Mouse (Mus musculus): ENCODE measurements around the gene Smok3a. TPM values are rescaled to one million over a fixed set of nuclear protein-coding genes. Genes with fewer than 3 reads are reported as not detected.
A peak's percentile ranks its signal among the peaks of the same experiment; 100 is the strongest.

Gene Smok3a
- total and polyA plus RNA-seq, 3 experiments, result not detected

DNA sequence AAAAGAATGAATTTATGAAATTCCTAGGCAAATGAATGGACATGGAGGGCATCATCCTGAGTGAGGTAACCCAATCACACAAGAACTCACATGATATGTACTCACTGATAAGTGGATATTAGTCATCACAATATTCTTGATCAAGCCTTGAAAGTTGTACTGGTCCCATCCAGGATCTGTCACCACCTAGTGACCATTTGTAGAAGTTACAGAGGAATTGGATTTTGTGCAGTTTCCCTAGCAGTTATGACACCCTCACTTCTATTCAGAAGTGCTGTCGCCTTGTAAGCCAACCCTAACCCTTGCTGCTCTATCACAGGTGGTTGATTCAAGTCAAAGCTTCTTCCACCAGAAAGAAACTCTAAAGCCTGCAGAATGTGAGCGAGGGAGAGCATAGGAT, 47.9 kb upstream of the Smok3a start (continued):
- TF ChIP-seq MAFK (IDR thresholded peaks at IDR 0.05; ENCODE audit: borderline replicate concordance, low read depth, low read length), result no peak
- TF ChIP-seq CHD2 (IDR thresholded peaks at IDR 0.05; ENCODE audit: low read length), result no peak
- TF ChIP-seq ETS1 (IDR thresholded peaks at IDR 0.05; ENCODE audit: low read depth, low read length), result no peak
- TF ChIP-seq ZKSCAN1 (IDR thresholded peaks at IDR 0.05; ENCODE audit: low read depth, low read length), result no peak
- no peak for TF ChIP-seq MYB (IDR thresholded peaks at IDR 0.05; ENCODE audit: low read depth, low read length)

DNA sequence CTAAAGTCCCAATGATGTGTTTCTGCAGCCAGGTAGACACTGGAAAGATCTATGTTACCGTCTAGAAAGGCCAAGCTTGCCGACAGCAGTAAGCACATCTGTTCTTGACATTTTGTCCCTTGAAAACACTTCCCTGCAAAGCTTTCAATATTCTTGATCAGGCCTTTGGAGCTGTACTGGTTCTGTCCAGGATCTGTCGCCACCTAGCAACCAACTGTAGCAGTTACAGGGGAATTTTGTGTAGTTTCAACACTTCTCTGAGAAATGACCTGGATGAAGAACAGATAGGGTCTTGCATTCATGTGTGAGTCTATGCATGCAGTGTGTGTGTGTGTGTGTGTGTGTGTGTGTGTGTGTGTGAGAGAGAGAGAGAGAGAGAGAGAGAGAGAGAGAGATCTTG, 47.3 kb upstream of the Smok3a start:
- no peaks in the 10 kb centered on the region; a peak in 1 of 4 replicates for H3K27me3 ChIP-seq (ENCODE audit: control insufficient read depth in 1 of 2, insufficient read depth in 2 of 2, low read length in 2 of 2)
- no peaks in the 10 kb centered on the region for H3K36me3 ChIP-seq (ENCODE audit: control insufficient read depth in 1 of 2, insufficient read depth in 2 of 2, low read length in 2 of 2)
- no peak overlapping the region for H3K4me3 ChIP-seq (ENCODE audit: control insufficient read depth in 1 of 2, insufficient read depth in 1 of 2, low read depth in 2 of 2, low read length in 2 of 2)
- H3K4me1 ChIP-seq (ENCODE audit: control insufficient read depth in 1 of 2, insufficient read depth in 2 of 2, low read length in 2 of 2), result no peaks in the 10 kb centered on the region
- no peak overlapping the region for H3K9ac ChIP-seq (ENCODE audit: control insufficient read depth, low read depth, low read length, poor library complexity, severe bottlenecking)
- no peak for TF ChIP-seq MYC (IDR thresholded peaks at IDR 0.05; ENCODE audit: low read depth, low read length)
- peak in 2 of 3 experiments; percentile 16 to 45; a peak in 3 of 6 replicates for TF ChIP-seq CTCF (IDR thresholded peaks at IDR 0.05 in 2 of 3, conservative IDR thresholded peaks at IDR 0.05 in 1 of 3; ENCODE audit: control insufficient read depth in 1 of 3, insufficient read depth in 1 of 3, low read depth in 2 of 3, low read length in 3 of 3, poor library complexity in 1 of 3, severe bottlenecking in 1 of 3)
- TF ChIP-seq KAT2A (conservative IDR thresholded peaks at IDR 0.05; ENCODE audit: low read depth, low read length), result no peak
- no peak for TF ChIP-seq MAZ (IDR thresholded peaks at IDR 0.05; ENCODE audit: low read depth, low read length)
- TF ChIP-seq CHD1 (IDR thresholded peaks at IDR 0.05; ENCODE audit: low read depth, low read length), result no peak
- no peak for TF ChIP-seq ETS1 (IDR thresholded peaks at IDR 0.05; ENCODE audit: low read depth, low read length)
- TF ChIP-seq MAX (IDR thresholded peaks at IDR 0.05; ENCODE audit: low read length), result no peak
- TF ChIP-seq RAD21 (IDR thresholded peaks at IDR 0.05; ENCODE audit: low read depth, low read length), result peak; percentile 39
- TF ChIP-seq EP300 (IDR thresholded peaks at IDR 0.05; ENCODE audit: low read depth in 1 of 2, low read length in 2 of 2), result no peak
- TF ChIP-seq SMC3 (IDR thresholded peaks at IDR 0.05; ENCODE audit: low read depth, low read length), result peak; percentile 43
- no peaks in the 10 kb centered on the region for H3K79me2 ChIP-seq (ENCODE audit: control insufficient read depth, insufficient read depth, low read length, poor library complexity)
- H3K9me3 ChIP-seq (replicated peaks; ENCODE audit: insufficient read depth, low read length), result no peaks in the 10 kb centered on the region
- peak; percentile 10 for DNase-seq (ENCODE audit: low read depth, low spot score)
- H3K27ac ChIP-seq (ENCODE audit: control insufficient read depth, low read depth, low read length), result no peak overlapping the region

DNA sequence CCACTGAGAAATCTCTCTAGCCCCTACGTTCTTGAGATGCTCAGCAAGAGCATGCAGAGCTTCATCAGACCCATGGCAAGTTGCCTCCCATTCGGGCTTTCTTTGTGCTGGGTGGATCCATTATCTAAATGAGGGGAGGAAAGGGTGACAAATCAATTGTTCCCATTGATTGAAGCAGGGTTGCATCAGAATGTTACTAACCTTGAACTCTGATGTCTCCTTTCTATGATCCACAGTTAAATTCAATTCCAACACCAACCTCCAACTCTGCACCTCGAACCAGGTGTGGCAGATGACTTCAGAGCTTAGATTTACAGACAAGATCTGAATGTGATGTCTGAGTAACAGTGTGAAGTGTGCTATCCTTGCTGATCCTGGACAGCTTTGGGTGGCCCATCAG, 46.3 kb upstream of the Smok3a start:
- no peak for TF ChIP-seq MYB (IDR thresholded peaks at IDR 0.05; ENCODE audit: low read depth, low read length)
- no peak for TF ChIP-seq MAFK (IDR thresholded peaks at IDR 0.05; ENCODE audit: borderline replicate concordance, low read depth, low read length)
- no peak for TF ChIP-seq GATA1 (IDR thresholded peaks at IDR 0.05; ENCODE audit: low read depth, low read length)
- no peak for TF ChIP-seq NRF1 (IDR thresholded peaks at IDR 0.05; ENCODE audit: insufficient read depth, low read depth, low read length, poor library complexity, severe bottlenecking)
- no peak for TF ChIP-seq NELFE (IDR thresholded peaks at IDR 0.05; ENCODE audit: low read depth, low read length)
- no peak for TF ChIP-seq SIN3A (IDR thresholded peaks at IDR 0.05; ENCODE audit: low read length)
- TF ChIP-seq RAD21 (IDR thresholded peaks at IDR 0.05; ENCODE audit: low read depth, low read length), result no peak
- no peak for TF ChIP-seq POLR2A (IDR thresholded peaks at IDR 0.05; ENCODE audit: control insufficient read depth in 1 of 2, insufficient read depth in 1 of 2, low read depth in 1 of 2, low read length in 2 of 2, poor library complexity in 1 of 2)
- no peak for TF ChIP-seq POLR2AphosphoS5 (IDR thresholded peaks at IDR 0.05; ENCODE audit: borderline replicate concordance, low read depth, low read length)
- no peak for TF ChIP-seq HCFC1 (IDR thresholded peaks at IDR 0.05; ENCODE audit: low read depth, low read length)
- no peak for TF ChIP-seq KAT2A (conservative IDR thresholded peaks at IDR 0.05; ENCODE audit: low read depth, low read length)
- no peak for TF ChIP-seq POLR2AphosphoS2 (IDR thresholded peaks at IDR 0.05; ENCODE audit: low read length)
- TF ChIP-seq E2F4 (IDR thresholded peaks at IDR 0.05; ENCODE audit: borderline replicate concordance, low read depth, low read length), result no peak
- no peak overlapping the region for H3K4me3 ChIP-seq (ENCODE audit: control insufficient read depth in 1 of 2, insufficient read depth in 1 of 2, low read depth in 2 of 2, low read length in 2 of 2)
- H3K4me1 ChIP-seq (ENCODE audit: control insufficient read depth in 1 of 2, insufficient read depth in 2 of 2, low read length in 2 of 2), result no peaks in the 10 kb centered on the region
- no peaks in the 10 kb centered on the region; a peak in 1 of 4 replicates for H3K27me3 ChIP-seq (ENCODE audit: control insufficient read depth in 1 of 2, insufficient read depth in 2 of 2, low read length in 2 of 2)
- no peaks in the 10 kb centered on the region for H3K79me2 ChIP-seq (ENCODE audit: control insufficient read depth, insufficient read depth, low read length, poor library complexity)
- H3K9me3 ChIP-seq (replicated peaks; ENCODE audit: insufficient read depth, low read length), result no peaks in the 10 kb centered on the region
- DNase-seq (ENCODE audit: low read depth, low spot score), result no peak
- no peak overlapping the region for H3K27ac ChIP-seq (ENCODE audit: control insufficient read depth, low read depth, low read length)
- H3K9ac ChIP-seq (ENCODE audit: control insufficient read depth, low read depth, low read length, poor library complexity, severe bottlenecking), result no peak overlapping the region
- no peaks in the 10 kb centered on the region for H3K36me3 ChIP-seq (ENCODE audit: control insufficient read depth in 1 of 2, insufficient read depth in 2 of 2, low read length in 2 of 2)

Measured in MEL (cell line).